Mouse (Mus musculus) limb, embryonic 14.5 days (tissue): Measurements from ENCODE around the gene Dock7. TPM values are rescaled to one million over a fixed set of nuclear protein-coding genes. Genes with fewer than 3 reads are reported as not detected.

Experiments
- ATAC-seq: fragments of 200-750 bp; cut with Nextera tagmentation; 2 replicates; pipeline ENCODE4 v1.8.0; 2017; ENCODE audit warnings: low read depth, moderate number of reproducible peaks, moderate TSS enrichment; ENCODE audit not compliant: low FRiP score
- DNase-seq: peaks from one replicate; pipeline ENCODE4 v3.0.0-alpha.2; 2015; ENCODE audit warnings: low spot score
- H3K27ac ChIP-seq: fragments of 300-500 bp; sonication (generic); replicated peaks from 2 replicates; pipeline ENCODE4 v1.5.1; 2014; ENCODE audit warnings: low read depth, mild to moderate bottlenecking, low read length, moderate library complexity, mixed read lengths
- H3K27me3 ChIP-seq: fragments of 300-500 bp; sonication (generic); 2 replicates; pipeline ENCODE4 v1.6.1; 2014; ENCODE audit warnings: low read length, mixed read lengths; ENCODE audit not compliant: control insufficient read depth, insufficient read depth
- H3K36me3 ChIP-seq: fragments of 300-500 bp; sonication (generic); 2 replicates; pipeline ENCODE4 v1.6.1; 2014; ENCODE audit warnings: mild to moderate bottlenecking, low read length, moderate library complexity, mixed read lengths; ENCODE audit not compliant: control insufficient read depth, insufficient read depth
- H3K4me1 ChIP-seq: fragments of 300-500 bp; sonication (generic); 2 replicates; pipeline ENCODE4 v1.6.1; 2014; ENCODE audit warnings: antibody characterized with exemption, low read length, mixed read lengths; ENCODE audit not compliant: control insufficient read depth, insufficient read depth
- H3K4me2 ChIP-seq: fragments of 300-500 bp; sonication (generic); replicated peaks from 2 replicates; pipeline ENCODE4 v1.6.1; 2014; ENCODE audit warnings: low read depth, mild to moderate bottlenecking, low read length, moderate library complexity; ENCODE audit not compliant: severe bottlenecking
- H3K4me3 ChIP-seq: fragments of 300-500 bp; sonication (generic); replicated peaks from 2 replicates; pipeline ENCODE4 v1.5.1; 2014; ENCODE audit warnings: low read length
- H3K9ac ChIP-seq: fragments of 300-500 bp; sonication (generic); 2 replicates; pipeline ENCODE4 v1.6.1; 2014; ENCODE audit warnings: mild to moderate bottlenecking, low read depth, low read length, moderate library complexity; ENCODE audit not compliant: severe bottlenecking
- H3K9me3 ChIP-seq: fragments of 300-500 bp; sonication (generic); 2 replicates; pipeline ENCODE4 v1.6.1; 2016; ENCODE audit warnings: low read length; ENCODE audit not compliant: control insufficient read depth
- POLR2A ChIP-seq: fragments of 200-500 bp; IDR thresholded peaks from 2 replicates; pipeline ENCODE4 v1.8.0; 2012; ENCODE audit warnings: inconsistent platforms, mild to moderate bottlenecking, moderate library complexity, borderline replicate concordance; ENCODE audit not compliant: insufficient read depth, insufficient read length; ENCODE audit errors: extremely low read depth
- WGBS: fragments of 180-500 bp; shearing (Covaris S2); extraction: QIAGEN DNeasy Blood & Tissue Kit; methylation state at CpG from one replicate; pipeline ENCODE4 v1.1.7; 2014; 5-methylcytosine and 5-hydroxymethylcytosine counted together
- polyA plus RNA-seq, 2 experiments: library from polyadenylated mRNA; depleted of rRNA in 1 of 2; stranded (reverse) in 1 of 2; unstranded in 1 of 2; fragments of >200 nt; fragmentation: Nextera tagmentation in 1 of 2; extraction: Ambion mirVana in 1 of 2; gene quantifications; 2 replicates each; pipeline versions ENCODE4 v1.2.1 to v1.2.3; 2012 to 2014

The Dock7 gene
- polyA plus RNA-seq, 2 experiments, result 73.2 to 154 TPM

DNA sequence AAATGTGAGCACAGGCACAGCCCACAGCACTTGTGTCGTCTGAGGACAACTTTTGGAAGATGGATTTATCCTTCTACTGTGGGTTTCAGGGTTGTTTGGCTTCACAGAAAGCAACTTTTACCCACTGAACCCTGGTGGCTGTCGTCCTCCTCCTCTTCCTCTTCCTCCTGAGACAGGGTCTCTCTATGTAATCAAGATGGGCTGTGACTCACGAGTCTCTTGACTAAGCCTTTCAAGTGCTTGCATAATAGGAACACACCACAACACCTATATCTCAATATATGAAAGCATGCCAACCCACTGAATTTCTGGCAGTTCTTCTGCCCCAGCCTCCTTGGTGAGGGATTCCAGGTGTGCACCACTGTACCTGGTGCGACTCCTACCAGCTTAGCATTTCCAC lies 199.8 kb downstream of the Dock7 start:
- no peak for ATAC-seq

DNA sequence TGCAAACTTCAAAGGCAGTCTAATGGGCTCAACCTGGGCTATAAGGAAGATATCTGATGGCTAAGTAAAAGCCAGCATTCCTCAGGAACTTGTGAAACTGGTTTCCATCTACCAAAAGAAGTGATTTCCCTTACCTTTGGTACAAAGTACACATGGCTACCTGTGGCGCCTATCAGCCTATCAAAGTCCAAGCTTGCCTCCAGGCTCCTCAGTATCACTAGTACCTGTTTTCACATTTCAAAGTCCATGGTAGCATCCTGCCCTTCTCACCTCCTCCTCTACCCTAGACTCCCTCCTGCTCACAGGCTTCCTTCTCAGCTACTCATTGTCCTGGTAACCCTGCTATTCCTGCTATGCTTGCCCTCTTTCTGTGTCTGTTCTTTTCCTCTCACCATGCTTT lies 202.5 kb downstream of the Dock7 start:
- H3K4me2 ChIP-seq, result no peak overlapping the region
- no peak for TF ChIP-seq POLR2A
- H3K9me3 ChIP-seq, result no peaks in the 10 kb centered on the region
- no peaks in the 10 kb centered on the region for H3K36me3 ChIP-seq
- no peak overlapping the region for H3K27ac ChIP-seq
- ATAC-seq (no peak), DNase-seq (no peak)
- no peaks in the 10 kb centered on the region for H3K27me3 ChIP-seq
- H3K4me3 ChIP-seq, result no peak overlapping the region
- peaks cover 4% of the 10 kb centered on the region; the same call in 1 of the 2 replicates for H3K4me1 ChIP-seq
- H3K9ac ChIP-seq, result no peak overlapping the region
- 92% methylated on average over 1 of the region's 1 CpGs for WGBS

More for the DNA sequence above, 199.8 kb downstream of the Dock7 start:
- WGBS, result 95% methylated on average over 4 of the region's 4 CpGs
- Histone ChIP-seq H3K4me1 (peaks cover 12% of the 10 kb centered on the region), H3K4me3 (no peak overlapping the region), H3K36me3 (no peaks in the 10 kb centered on the region), H3K27ac (no peak overlapping the region), H3K27me3 (no peaks in the 10 kb centered on the region), H3K9me3 (no peaks in the 10 kb centered on the region), H3K4me2 (no peak overlapping the region), H3K9ac (no peak overlapping the region)
- DNase-seq, result no peak
- TF ChIP-seq POLR2A, result no peak

DNA sequence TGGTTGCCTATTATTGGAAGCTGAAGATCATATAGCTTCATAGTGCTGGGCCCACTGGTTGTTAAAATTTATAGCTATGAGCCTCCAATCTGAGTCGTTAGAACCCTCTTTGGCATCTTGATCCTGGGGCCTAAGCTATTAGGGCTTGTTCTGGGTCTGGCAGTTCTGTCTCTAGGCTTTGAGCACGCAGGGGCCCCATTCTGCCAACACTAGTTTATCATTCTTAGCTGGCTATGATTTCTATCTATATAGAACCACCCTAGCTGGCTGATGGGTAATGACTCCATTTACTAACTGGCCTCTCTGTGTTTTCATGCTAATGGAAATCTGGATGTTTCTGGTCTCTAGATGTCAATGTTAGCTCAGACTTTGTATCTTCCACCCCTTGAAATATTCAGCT lies 203.0 kb downstream of the Dock7 start:
- WGBS, result 26% methylated on average over 2 of the region's 2 CpGs
- no peak overlapping the region for H3K9ac ChIP-seq
- H3K36me3 ChIP-seq, result no peaks in the 10 kb centered on the region
- ATAC-seq, result no peak
- no peaks in the 10 kb centered on the region for H3K27me3 ChIP-seq
- no peak overlapping the region for H3K4me2 ChIP-seq
- H3K4me1 ChIP-seq, result peaks cover 4% of the 10 kb centered on the region; the same call in 1 of the 2 replicates
- H3K9me3 ChIP-seq, result no peaks in the 10 kb centered on the region
- no peak overlapping the region for H3K27ac ChIP-seq
- H3K4me3 ChIP-seq, result no peak overlapping the region
- no peak for TF ChIP-seq POLR2A
- no peak for DNase-seq

DNA sequence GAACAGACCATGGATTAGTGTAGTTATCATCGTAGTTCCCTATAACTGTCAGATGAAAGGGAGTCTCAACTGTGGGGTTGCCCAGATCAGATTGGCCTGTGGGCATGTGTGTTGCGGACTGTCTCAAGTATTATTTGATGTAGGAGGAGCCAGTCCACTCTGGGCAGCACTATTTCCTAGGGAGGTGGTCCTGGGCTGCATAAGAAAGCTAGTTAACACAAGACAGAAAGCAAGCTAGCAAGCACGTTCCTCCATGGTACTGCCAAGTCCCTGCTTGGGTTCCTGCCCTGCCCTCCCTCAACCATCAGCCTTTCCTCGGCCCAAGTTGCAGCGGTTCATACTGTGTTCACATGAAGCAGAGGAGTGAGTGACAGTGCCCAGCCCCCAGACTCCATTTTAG lies 210.5 kb downstream of the Dock7 start:
- no peak overlapping the region for H3K4me2 ChIP-seq
- no peak overlapping the region for H3K9ac ChIP-seq
- H3K9me3 ChIP-seq, result no peaks in the 10 kb centered on the region
- no peak for TF ChIP-seq POLR2A
- H3K36me3 ChIP-seq, result no peaks in the 10 kb centered on the region
- no peaks in the 10 kb centered on the region for H3K27me3 ChIP-seq
- 83% methylated on average over 5 of the region's 5 CpGs for WGBS
- DNase-seq (no peak), ATAC-seq (no peak)
- no peak overlapping the region for H3K27ac ChIP-seq
- no peak overlapping the region for H3K4me3 ChIP-seq
- H3K4me1 ChIP-seq, result no peaks in the 10 kb centered on the region

DNA sequence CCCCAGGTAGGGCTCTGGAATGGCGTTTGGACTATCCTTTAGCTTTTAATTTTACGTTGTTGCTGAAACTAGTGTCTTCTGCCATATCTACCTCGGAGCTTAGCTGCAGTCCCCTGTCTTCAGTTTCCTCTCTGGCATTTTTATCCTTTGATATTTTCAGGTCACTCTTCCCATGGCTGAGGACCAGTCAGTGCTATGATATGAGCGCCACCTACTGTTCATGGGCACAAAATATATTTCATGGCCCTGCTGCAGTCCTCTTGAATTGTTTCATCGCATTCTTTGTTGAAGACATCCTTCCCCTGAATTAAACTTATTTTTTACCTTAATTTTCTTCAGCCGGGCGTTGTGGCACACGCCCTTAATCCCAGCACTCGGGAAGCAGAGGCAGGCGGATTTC lies 233.6 kb downstream of the Dock7 start:
- 22% methylated on average over 10 of the region's 10 CpGs for WGBS
- Histone ChIP-seq H3K4me2 (no peak overlapping the region), H3K27ac (no peak overlapping the region), H3K4me3 (no peak overlapping the region), H3K36me3 (no peaks in the 10 kb centered on the region), H3K9ac (no peak overlapping the region), H3K9me3 (no peaks in the 10 kb centered on the region), H3K27me3 (no peaks in the 10 kb centered on the region), H3K4me1 (no peaks in the 10 kb centered on the region)
- TF ChIP-seq POLR2A, result no peak
- peak; percentile 80; the same call in 1 of the 2 replicates for ATAC-seq
- DNase-seq, result peak; percentile 84

Other genes with a start within 250 kb of the Dock7 start
- gene Usp1, start 197.1 kb downstream of the Dock7 start, polyA plus RNA-seq (2012; rRNA removed), result 64.3 and 94.8 TPM in 2 replicates
- gene Usp1, start 197.1 kb downstream of the Dock7 start, polyA plus RNA-seq (2014; fragmentation: Nextera tagmentation; extraction: Ambion mirVana), result 106 and 109 TPM in 2 replicates
- 0.04 TPM in 1 of 2 replicates, not detected in the other for gene Angptl3, start 90.0 kb downstream of the Dock7 start, polyA plus RNA-seq (2012; rRNA removed)
- gene Angptl3, start 90.0 kb downstream of the Dock7 start, polyA plus RNA-seq (2014; fragmentation: Nextera tagmentation; extraction: Ambion mirVana), result 0.75 and 0.98 TPM in 2 replicates
- 11.8 and 12.6 TPM in 2 replicates for gene Atg4c, start 73.0 kb upstream of the Dock7 start, polyA plus RNA-seq (2012; rRNA removed)
- gene Atg4c, start 73.0 kb upstream of the Dock7 start, polyA plus RNA-seq (2014; fragmentation: Nextera tagmentation; extraction: Ambion mirVana), result 13.7 and 16.5 TPM in 2 replicates
- 1.1 TPM in 2 replicates for gene Gm12689, start 175.0 kb upstream of the Dock7 start, polyA plus RNA-seq (2012; rRNA removed)
- gene Gm12689, start 175.0 kb upstream of the Dock7 start, polyA plus RNA-seq (2014; fragmentation: Nextera tagmentation; extraction: Ambion mirVana), result 0.36 and 0.43 TPM in 2 replicates